Mouse (Mus musculus): Measurements from ENCODE around the gene Ap3b1.

Gene Ap3b1

DNA sequence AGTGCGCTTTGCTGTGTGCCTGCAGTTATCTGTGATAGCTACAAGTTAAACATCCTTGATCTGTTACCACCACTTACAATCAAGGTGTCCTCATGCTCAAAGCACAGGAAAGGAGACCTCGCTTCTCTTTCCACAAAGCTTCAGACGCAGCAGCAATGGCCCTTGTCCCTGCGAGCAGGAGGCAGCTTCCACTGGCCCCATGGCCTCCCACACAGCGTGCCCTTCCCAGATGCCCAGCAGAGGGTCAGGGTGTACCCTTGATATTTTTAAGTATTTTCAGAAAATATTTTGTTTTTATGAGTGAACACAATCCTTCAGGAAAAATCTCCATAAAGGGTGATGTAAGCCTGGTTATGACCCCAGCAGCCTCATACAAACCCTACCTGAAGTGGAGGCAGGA is 170.4 kb downstream of the Ap3b1 start:
- DNase-seq (ENCODE audit: inconsistent age in 2 of 2, low spot score in 1 of 2): no peak

DNA sequence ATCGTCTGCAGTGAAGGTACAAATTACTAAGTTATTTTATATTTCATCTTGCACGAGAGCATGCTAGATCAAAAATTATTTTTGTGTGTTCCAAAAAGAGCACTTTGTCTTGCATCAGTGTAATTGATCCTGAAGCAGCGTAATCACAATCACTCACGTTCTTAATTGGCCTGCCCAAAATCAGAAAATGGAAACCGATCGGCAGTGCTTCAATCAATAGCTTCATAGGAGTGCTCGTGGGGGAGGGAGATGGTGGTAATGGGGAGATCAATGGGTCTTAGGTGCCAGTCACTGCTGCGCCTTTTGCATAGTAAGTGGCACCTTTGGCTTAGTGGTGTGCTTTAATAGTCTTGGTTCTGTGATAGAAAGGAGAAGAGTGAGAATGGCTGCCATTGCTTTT is 174.8 kb downstream of the Ap3b1 start:
- no peak for DNase-seq (ENCODE audit: inconsistent age in 2 of 2, low spot score in 1 of 2)

DNA sequence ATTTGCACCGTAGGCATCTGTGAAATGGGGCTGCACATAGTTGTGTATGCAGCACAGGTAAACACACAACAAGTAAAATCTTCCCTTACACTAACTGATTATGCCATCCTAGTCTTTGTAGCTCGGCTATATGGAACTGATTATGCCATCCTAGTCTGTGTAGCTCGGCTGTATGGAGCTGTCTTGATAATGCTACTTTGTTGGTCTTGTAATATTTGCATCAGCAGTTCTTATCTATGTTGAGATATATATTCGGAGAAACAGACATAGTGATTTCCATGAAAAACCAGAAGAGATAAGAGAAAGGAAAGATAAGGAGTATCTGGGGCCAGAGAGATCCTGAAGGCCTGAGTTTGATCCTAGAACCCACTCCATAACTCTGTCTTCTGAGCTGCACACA is 178.6 kb downstream of the Ap3b1 start:
- DNase-seq (ENCODE audit: inconsistent age in 2 of 2, low spot score in 1 of 2): no peak

DNA sequence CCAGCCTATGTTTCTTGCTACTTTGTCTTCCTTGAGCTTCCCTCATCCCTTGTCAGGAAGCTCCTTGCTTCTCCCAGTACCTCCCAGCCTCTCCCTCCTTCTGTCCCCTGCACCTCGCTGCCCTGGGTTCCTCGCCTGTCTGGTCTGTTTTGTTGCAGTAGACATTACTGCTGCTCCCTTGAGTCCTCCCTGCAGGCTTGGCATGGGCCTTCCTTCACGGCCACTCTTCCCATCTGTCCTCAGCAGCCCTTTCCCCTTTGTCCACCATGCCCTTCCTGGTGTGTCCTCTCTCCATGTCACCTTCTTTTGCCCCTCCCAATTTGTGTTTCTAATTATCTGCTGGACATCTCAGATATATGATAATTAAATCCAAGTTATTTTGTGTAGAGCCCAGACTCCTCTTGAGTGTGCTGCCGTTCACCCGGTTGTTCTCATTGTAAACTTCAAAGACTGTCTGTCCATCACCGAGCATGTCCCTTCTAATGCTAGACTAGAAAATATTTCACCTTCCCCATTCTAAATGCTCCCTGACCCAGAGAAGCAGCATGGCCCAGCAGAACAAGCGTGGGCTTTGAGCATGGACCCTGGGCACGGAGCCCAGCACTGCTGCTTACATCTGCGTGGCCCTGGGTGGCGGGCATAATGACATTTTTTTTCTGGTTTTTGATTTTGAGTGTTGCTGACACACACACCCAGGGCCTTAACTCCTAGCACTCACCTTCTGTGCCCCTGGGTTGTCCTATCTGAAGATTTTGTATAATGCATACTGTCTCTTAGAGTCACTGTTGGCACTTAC is 181.3 kb downstream of the Ap3b1 start:
- DNase-seq (ENCODE audit: inconsistent age in 2 of 2, low spot score in 1 of 2): no peak

DNA sequence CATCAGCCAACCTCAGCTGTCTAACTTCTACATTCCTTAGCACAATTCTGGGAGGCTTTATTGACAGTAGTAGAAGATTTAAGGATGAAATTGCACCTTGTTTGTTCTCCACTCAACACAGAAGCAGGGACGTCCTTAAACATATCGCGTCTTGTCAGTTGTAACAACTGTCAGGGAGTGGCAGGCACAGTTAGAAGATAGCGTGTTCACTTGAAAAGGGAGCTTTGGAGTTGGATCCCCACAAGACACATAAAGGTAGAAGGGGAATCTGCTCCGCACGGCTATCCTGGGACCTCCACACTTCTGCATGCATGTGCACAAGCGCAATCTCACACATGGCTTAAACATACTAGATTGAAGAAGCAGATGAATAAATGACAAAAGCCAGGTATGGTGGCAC is 183.3 kb downstream of the Ap3b1 start:
- DNase-seq (ENCODE audit: inconsistent age in 2 of 2, low spot score in 1 of 2): no peak

DNA sequence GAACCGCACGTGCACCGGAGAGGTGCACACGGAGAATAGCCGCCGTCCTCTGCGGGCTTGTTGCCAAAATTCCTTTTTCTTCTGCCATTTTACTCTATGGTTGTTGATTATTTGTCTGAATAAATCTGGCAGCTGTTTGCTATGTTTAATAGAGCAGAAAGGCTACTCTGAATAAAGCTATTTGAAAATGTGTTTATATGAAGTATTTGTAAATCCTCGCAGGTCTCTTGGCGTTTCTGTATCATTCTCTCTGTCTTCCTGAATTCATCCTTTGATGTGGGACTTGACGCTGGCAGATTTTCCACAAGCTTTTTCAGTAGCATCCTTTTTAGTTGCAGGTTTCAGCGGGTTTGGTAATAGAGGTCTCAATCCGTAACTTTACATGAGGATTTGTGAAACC is 185.5 kb downstream of the Ap3b1 start:
- no peak for DNase-seq (ENCODE audit: inconsistent age in 2 of 2, low spot score in 1 of 2)

DNA sequence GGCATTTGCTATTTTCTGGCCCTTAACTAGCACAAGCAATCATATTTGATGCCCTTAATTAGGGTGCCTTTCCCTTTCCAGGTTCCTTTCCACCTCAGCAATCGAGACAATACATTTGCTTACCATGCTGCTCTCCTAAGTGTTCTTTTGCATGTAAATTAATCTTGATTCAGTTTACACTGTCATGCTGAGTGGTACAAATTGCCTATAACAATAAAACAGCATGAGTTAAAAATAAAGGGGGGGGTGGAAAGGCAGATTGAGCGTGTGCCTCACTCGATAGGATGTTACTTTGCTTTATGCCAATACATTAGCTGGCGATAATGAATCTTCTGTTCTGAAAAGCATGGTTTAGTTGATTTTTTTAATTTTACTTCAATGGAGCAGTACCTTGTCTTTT is 187.0 kb downstream of the Ap3b1 start:
- DNase-seq (ENCODE audit: inconsistent age in 2 of 2, low spot score in 1 of 2): no peak

DNA sequence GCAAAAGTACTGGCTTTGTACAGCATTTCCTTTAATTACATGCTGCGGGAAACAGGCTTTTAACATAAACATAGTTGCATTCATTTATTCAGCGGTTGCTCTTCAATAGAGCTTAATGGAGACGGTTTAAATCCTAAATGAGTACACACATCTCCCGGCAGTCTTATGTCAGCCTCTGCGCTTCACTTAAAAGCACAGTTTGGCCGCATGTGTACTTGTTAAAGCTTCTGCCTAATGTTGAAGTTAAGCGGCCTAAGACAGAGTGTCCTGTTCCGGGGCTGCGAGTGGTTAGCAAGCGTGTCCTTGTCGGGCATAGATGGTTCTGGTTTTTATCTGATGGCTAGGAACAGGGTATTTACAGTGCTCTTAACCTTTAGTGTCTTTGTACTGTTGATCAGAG is 187.5 kb downstream of the Ap3b1 start:
- no peak for DNase-seq (ENCODE audit: inconsistent age in 2 of 2, low spot score in 1 of 2)

DNA sequence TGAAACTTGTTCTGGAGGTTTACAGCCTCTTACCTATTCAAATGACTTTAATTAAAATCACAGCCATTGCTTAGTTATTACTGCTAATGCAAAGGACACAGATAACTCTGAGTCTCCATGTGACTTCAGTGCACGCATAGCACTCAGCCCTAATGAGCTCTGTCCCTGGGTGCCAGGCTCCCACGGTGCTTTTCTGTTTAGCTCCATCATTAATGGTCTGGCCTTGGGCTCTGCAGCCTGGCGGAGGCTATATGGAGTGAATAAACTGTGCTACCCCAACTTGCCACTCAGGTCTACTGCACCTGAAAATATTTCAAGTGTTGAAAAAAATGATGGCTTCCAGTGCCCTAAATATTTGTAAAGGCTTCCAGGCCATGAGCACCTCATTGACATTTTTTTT is 190.8 kb downstream of the Ap3b1 start:
- DNase-seq (ENCODE audit: inconsistent age in 2 of 2, low spot score in 1 of 2): no peak

DNA sequence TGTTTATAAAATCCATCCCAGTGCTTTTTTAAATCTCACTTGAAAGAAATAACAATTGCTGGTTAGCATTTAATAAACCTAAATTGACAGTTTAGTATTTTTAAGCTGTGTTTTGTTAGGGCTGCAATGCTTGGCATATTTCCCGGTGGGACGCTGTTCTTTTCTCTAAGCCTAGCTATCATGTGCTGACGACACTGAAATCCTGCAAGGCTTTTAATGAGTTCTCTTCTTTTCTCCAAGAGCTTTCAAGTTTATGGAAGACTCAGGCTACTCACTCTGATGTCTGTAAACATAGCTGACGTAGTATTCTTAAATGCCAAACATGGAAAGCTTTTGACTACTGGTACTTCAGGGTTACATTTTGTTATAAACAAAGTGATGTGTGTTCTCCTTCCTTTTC is 191.3 kb downstream of the Ap3b1 start:
- no peak for DNase-seq (ENCODE audit: inconsistent age in 2 of 2, low spot score in 1 of 2)

DNA sequence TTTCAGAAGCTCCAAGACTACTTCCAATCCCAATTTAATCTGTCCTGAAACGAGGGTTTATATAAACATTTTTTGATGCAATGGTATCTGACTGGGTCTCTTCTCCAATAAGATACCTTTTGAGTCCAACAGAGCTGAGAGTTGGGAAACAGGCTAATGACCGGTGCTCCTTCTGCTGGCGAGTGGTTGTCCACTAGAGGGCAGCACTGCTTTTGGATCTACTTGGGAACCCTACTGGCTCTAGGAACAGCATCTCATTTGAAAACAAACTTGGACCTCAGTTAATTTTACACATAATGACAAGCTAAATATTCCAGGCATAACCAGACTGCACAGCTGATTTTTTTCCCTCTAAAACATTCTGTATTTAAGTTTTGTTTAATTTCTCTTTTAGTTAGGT is 201.3 kb downstream of the Ap3b1 start:
- peak; percentile 68 to 93 for DNase-seq (ENCODE audit: inconsistent age in 2 of 2, low spot score in 1 of 2)

DNA sequence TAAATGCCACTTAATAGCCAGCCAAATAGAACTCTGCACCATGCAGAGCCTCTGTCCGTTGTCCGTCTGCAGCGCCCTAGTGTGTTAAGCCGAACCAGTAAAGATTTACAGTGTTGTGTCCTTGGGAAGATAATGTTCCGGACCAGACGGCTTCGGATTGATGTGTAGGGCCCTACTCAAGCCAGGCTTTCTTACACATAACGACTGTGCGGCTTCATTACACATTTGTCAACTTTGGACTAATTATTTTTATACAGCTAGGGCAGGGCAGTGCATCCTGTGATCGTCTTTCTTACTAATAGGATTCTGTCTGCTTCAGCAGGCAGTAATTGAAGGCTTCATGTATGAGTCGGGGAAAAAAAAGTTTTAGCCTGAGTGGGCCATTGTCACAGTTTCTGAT is 202.1 kb downstream of the Ap3b1 start:
- DNase-seq (ENCODE audit: inconsistent age in 2 of 2, low spot score in 1 of 2): no peak

DNA sequence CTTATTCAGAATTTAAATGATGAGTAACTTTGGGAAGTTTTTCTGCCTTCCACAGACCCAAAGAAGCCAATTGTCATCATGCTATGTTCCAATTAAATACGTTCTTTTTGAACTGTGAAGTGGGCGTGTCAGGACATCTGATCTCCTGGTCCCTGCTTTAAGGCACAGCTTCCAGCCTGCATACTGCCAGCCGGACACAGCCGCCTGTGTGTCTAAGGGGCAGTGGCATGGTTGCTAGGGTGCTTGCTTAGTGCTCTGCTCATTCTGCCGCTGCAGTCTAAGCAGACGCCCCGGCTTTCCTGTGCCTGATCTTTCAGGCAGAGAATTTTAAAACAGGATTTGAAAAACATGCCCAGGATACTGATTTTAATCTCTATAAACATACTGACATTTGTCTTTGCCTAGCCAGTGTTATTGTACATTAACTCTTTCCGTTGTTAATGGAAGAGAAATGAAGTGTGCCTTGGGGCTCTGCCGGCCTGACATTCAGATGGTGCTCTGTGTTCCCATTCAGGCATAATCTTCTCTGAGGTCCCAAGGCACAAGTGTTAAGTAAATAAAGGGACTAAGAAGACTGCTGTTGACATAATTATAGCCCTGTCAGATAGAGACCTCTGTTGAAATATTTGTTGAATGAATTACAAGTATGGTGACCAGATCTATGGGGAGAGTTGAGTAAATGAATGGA is 204.0 kb downstream of the Ap3b1 start:
- no peak for DNase-seq (ENCODE audit: inconsistent age in 2 of 2, low spot score in 1 of 2)

DNA sequence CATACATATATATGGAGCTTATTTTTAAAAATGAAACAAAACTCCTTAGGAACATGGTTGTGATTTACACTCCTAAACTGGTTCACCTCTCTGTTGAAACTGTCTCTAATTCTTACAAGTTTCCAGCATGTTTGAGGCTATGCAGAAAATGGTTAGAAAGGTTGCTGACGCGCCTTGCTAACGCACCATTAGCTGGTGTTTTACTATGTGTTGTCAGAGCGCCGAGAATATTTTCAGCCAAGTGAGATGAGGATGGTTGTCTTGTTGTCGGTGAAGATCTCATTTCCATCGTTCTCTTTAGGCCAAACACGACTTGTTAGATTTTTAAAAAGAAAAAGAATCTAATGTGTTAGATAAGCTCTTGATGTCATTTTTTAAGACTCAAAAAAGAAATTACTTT is 205.1 kb downstream of the Ap3b1 start:
- no peak for DNase-seq (ENCODE audit: inconsistent age in 2 of 2, low spot score in 1 of 2)

DNA sequence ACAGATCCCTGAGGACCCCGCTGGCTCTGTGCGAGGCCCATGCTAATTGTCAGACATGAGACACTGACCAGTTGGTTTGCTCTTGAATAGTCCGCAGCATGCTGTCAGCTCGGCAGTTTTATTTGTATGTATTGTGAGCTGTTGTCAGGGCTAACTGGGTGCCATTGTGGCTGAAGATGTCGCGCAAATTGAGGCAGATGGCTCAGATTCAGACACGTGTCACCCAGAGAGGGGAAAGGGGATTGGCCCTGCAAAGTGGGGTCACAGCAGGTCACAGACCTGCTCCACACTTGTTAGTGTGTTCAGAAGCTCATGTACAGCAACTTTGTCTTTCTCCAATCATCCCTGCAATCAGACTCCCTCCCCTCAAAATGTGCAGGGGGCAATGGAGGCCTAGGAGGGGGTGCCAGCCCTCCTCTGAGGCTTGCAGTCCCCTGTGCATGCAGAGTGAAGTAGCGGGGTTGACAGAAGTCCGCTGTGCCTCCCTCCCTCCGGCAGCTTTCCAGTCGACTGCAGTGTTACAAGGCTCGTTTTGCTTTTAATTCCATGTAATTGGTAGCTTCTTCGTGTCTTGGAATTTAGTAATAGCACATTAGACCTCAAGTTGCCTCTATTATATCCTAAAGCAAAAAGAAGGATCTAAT is 205.7 kb downstream of the Ap3b1 start:
- DNase-seq (ENCODE audit: inconsistent age in 2 of 2, low spot score in 1 of 2): no peak

DNA sequence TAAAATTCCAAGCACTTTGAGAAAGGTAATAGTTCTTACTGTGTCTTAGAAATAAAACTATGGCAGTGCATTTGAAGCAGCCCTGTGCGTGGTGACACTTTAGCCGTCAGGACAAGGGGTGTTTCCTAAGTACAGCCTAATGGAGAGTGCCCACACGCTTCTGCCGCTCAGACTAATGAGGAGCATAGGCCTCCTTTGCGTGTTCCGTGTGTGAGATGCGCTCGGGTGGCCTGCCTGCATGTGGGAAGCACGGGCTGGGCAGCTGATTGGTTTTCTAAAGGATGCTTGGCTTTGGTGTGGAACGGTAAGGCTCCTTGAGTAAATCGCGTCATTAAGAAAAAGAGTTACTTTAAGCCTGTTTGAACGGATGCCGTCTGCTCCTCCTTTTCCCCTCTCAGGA is 206.4 kb downstream of the Ap3b1 start:
- no peak for DNase-seq (ENCODE audit: inconsistent age in 2 of 2, low spot score in 1 of 2)

DNA sequence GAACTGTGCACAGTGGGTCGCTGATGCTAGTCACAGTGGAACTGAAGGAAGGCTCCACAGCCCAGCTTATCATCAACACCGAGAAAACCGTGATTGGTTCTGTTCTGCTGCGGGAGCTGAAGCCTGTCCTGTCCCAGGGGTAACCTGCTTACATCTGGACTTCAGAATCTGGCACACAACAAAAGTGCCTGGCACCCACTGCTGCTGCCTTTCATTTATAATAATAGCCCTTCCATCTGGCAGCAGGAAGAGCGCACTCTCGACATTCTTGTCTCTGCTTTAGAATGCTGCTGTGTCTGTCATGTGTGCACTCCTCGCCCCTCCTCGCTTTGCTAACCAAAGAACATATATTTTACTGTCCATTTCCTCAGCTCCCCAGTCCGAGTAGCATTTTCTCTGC is 206.9 kb downstream of the Ap3b1 start:
- no peak for DNase-seq (ENCODE audit: inconsistent age in 2 of 2, low spot score in 1 of 2)

DNA sequence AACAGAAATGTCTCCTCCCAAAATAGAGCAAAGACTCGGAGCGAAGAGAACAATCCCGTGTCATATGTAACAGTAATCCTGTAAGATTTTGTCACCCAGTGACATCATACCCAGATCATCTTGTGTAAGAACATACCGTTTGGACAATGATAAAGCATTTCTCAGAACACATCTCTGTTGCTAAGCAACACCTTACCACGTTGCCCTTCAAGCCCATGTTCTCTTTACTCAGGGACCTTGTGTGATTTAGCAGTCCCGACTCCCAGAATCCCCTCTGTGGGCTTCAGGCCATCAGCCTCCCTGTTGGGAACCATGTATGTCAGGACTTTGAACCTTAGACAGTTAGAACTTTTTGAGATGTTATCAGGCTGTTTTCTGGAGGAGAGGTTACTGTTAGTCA is 209.0 kb downstream of the Ap3b1 start:
- no peak for DNase-seq (ENCODE audit: inconsistent age in 2 of 2, low spot score in 1 of 2)

DNA sequence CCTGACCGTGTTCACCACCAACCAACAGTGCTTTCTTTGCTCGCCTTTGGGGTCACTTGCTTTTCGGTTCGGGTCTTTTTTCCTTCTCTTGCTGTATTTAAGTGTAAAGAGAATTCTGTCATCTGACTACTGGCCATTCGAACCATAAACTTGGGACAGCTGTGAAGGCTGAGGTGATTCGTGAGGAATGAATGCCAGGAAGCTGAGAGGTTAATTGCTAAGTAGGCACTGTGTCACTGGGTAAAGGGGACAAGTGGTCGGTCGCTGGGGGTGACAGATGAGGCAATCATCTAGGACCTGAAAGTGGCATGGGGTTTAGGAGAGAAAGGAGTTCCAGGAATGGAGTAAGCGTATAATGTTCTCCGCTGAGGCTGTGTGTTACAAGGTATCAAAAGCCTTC is 212.2 kb downstream of the Ap3b1 start:
- DNase-seq (ENCODE audit: inconsistent age in 2 of 2, low spot score in 1 of 2): no peak

DNA sequence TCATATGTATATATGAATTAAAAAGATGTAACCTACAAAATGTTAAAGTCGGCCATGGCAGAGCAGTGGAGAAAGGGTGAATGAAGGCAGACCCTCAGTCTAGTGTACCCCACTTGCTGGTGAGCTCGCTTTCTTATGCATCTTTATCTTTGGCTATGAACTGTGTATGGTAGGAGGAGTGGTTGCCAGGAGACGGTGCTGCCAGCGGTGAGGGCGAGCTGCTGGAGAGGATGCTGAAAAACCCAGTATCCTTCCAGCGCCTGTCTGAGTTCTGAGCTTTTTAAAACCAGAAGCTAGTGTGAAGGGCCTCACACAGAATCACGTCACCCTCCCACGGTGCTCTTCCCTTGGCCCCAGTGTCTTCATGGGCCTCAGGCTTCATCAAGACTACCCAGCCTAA is 214.6 kb downstream of the Ap3b1 start:
- no peak for DNase-seq (ENCODE audit: inconsistent age in 2 of 2, low spot score in 1 of 2)

DNA sequence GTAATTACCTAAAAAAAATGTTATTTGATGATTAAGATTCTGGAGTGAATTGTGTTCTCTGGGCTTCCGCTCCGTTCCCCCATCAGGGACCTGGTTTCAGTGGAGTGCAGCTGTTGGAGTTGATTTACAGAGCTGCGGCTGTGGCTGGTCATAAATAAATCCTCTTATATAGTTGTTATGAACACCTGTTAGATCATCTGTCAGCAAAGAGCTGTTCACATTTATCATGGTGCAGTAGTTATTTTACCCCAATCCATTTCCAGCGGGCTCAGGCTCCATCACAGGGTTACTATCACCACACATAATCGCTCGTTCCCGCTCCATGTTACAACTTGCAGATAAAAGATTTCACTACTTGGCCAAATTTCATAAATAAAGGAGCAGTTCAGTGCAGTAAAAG is 215.1 kb downstream of the Ap3b1 start:
- no peak for DNase-seq (ENCODE audit: inconsistent age in 2 of 2, low spot score in 1 of 2)

DNA sequence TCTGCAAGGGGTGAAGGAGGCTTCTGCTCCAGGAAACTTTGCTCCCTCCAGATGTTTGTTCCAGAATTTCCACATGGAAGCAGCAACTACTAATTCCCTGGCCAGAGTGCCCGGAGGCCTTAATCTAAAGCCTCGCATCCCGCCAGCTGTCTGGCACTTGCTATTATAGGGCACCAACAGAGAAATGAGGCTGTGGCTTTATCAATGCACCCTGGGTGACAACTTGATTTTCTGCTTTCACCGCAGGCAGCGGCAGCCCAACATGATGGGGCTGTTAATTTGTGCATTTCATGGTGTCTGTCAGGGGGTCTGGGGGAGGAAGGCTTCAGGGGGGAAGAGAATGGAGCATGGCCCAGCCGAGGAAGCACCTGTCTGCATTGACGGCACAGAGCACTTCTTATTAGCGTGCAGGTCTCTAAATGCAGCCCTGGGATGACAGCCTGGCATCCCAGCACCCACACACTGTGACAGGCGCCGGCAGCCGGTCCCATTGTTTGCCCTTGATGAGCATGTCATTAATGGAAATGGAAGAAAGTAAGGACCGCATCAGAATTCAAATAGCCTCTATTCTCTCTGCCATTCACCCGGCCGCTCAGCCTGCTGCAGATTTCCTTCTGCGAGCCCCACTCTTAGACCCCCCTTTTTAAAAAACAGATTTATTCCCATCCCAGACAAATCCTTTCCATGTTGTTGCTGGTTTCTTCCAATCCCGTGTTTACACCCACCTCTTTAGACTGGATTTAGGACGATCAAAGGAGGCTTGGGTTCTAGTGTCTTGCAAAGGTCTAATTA is 217.0 kb downstream of the Ap3b1 start:
- DNase-seq (ENCODE audit: inconsistent age in 2 of 2, low spot score in 1 of 2): no peak

Measured in adrenal gland, adult (tissue).